Mouse (Mus musculus): Measurements from ENCODE around the gene Rps12-ps3.
A peak's percentile ranks its signal among the peaks of the same experiment; 100 is the strongest.

The Rps12-ps3 gene

GRCm38 (mm10) chr19:59321990-59322389 is at the start of gene Rps12-ps3:
Rps12-ps3 (plus strand) TSS chr19:59322290.
- no peak for DNase-seq

DNA sequence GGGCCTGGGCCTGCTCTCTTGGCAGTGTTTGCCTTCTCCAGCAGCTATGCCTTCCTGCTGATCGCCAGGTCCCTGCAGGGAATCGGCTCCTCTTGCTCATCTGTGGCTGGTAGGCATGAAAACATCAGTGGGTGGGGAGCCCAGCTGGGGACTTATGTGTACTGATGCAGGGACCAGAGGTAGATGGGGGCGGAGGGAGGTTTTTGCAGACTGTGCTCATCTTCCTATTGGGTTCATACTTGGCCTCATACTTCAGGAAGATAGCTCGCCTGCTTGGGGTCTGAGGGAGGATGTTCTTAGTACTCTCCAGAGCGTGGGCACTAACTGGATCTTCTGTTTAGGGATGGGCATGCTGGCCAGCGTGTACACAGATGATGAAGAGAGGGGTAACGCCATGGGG is 48.9 kb upstream of the Rps12-ps3 start:
- DNase-seq, result no peak

GRCm38 (mm10) chr19:59276354-59276753 is 45.7 kb upstream of the Rps12-ps3 start:
- no peak for DNase-seq

- DNase-seq, result no peak
Measured at GRCm38 (mm10) chr19:59280841-59281240, 41.2 kb upstream of the Rps12-ps3 start.

- no peak for DNase-seq
Measured at GRCm38 (mm10) chr19:59282001-59282400, 40.1 kb upstream of the Rps12-ps3 start.

DNA sequence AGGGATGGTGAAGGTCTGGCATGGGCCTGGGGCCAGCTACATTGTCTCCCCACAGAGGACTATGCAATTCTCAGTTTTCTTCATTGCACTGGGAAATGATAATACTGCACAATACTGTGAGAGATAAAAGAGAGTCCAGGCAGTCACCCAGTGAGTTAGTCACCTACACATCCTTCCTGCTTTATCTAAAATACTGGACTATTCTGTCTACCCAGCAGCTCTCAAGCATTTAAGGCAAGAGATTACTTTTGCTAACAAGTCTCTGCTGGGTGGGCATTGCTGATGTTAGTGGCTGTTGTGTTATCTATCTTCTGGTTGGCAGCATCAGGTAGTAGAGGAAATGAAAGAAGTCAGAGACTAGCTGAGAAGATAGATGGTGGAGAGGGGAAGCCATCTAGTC is 33.0 kb upstream of the Rps12-ps3 start:
- DNase-seq, result no peak

- DNase-seq, result no peak
Measured at GRCm38 (mm10) chr19:59289811-59290210, 32.3 kb upstream of the Rps12-ps3 start.

GRCm38 (mm10) chr19:59292183-59292839 is 29.8 kb upstream of the Rps12-ps3 start:
- no peak for DNase-seq

DNA sequence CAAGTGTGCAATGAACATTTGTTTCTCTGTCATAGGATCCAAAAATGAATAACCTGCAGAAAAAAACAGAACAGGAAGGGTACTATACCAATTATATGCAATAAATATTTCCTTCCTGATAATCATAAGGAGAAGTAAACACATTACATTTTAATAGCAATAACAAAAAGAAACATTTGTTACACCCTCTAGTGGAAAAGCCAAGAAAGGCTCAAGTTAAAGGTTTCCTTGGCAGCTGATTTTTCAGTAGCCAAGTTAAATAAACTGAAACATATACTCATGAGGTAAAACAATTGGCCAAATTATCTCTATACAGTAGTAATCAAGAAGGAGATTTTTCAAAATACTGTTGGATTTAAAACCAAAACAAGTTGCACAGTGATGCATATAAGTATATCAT is 6.8 kb upstream of the Rps12-ps3 start:
- DNase-seq, result no peak

DNA sequence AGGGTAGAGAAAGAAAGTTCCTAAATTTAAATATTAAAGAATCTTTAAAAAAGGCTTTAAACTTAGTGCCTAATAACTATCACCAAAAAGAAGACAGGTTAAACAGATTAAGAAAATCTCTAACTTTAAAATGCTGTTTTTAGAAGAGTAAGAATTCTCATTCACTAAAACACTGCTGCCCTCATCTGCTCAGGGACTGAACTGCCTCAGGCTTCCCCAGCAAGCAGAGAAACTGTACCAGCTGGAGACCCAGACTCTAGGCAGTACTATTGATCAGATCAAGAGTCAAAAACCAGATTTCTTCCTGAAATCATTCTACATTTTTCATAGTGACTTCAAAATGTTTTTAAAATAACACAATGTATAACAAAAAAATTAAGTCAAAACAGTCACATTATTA is 5.5 kb upstream of the Rps12-ps3 start:
- DNase-seq, result no peak

DNA sequence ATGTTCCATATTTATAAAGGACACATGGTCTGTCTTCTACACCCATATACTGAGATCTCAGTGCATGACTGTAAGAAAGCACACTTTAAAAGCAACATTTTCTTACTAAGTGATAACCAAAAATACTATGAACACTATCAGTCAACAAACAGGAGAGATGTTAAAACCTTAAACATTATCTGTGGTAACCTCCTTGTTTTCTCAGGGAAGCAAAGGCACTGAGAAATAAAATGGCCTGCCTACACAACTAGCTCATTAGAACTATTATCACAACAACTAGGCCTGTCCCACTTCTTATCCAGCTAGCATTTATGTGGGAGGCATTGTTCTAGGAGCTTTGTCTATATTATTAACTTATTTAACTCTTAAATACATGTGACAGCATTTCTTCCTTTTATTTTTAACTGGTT is 8.7 kb downstream of the Rps12-ps3 start:
- no peak for DNase-seq

GRCm38 (mm10) chr19:59336655-59337054 is 14.6 kb downstream of the Rps12-ps3 start:
- DNase-seq, result no peak

- DNase-seq, result no peak
Measured at GRCm38 (mm10) chr19:59337872-59338681, 16.0 kb downstream of the Rps12-ps3 start.

DNA sequence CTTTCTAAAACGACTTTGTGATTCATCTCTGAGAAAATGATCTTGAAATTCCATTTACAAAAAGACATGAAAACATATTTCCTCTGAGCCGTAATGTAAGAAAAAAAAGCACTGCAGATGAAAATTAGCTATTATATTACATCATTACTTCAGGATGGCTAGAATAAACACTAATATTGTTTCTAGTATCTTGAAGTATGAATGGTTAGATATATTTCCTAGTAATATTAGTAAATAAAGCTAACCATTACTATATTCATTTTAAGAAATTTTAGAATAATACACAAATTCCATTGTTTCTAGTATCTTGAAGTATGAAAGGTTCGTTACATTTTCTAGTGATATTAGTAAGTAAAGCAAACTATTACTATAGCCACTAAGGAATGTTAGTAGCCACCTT is 17.8 kb downstream of the Rps12-ps3 start:
- no peak for DNase-seq

DNA sequence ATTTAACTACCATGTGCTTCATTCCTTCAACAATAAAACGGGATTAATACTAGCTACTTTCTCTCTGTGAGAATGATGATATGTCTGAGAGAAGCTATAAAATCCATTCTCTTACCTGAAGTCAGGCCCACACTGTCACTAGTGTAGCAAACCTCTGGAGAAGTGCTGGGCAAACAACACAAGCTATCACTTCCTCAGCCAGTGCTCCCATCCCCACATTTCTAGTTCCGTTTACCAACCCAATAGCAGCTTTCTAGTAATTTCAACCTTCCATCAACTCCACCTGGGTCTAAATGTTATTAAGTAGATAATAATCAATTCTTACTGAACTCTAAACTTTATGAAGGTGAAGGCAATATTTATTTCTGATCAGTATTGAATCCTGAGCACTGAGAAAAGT is 20.9 kb downstream of the Rps12-ps3 start:
- no peak for DNase-seq

DNA sequence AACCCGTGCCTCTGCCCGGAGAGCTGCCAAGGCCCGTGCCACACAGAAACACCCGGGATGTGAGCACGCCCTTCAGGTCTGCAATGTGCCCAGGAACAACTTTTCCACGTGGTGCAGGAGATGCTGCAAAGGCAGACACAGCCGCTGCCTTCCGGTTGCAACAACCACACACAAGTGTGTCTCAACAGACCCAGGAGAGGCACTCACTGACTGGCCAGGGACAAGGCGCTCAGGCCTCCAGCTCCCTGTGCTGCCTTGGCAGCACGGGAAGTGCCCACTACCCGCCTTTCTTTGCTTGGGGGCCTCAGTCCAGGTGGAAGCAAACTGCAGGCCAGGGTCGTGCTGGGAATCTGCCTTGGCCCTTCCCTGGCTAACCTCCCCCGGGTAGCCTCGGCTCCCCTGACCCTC is 22.2 kb downstream of the Rps12-ps3 start:
- DNase-seq, result peak; percentile 19

- DNase-seq, result peak; percentile 48
Measured at GRCm38 (mm10) chr19:59345081-59345657, 23.1 kb downstream of the Rps12-ps3 start.

DNA sequence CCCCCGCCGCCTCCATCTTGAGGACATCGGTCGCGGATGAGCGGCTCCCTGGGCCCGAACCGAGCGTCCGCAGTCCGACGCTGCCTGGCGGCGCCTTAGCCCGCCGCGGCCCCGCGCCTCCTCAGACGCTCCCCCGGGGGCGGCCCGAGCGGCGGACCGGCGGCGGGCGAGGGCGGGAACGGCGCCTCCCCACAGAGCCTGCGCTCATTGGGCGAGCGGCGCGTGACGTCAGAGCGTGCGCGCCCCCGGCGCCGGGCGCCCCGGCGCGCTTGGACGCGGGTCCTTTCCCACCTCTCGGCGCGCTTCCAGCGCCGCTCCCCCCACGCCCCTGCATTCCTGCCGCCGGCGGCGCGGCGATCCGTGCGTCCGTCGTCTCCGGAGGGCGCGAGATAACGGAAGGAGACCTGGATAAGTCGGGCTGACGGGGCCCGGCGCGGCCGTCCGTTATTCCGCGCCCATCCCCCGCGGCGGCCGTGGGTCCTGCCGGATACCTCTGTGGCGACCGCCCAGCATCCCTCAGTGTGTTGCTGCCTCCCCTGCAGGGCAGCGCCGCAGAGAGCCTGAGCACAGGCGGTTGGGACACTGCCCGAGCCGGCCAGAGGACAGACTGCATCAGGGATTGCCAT is 23.7 kb downstream of the Rps12-ps3 start, which contains the start of gene Pdzd8:
TSS of gene Pdzd8 (minus strand) at position 123 of the 626 bp plus-strand sequence.
- peak; percentile 87 for DNase-seq

- no peak for DNase-seq
Measured at GRCm38 (mm10) chr19:59346325-59346724, 24.2 kb downstream of the Rps12-ps3 start.

DNA sequence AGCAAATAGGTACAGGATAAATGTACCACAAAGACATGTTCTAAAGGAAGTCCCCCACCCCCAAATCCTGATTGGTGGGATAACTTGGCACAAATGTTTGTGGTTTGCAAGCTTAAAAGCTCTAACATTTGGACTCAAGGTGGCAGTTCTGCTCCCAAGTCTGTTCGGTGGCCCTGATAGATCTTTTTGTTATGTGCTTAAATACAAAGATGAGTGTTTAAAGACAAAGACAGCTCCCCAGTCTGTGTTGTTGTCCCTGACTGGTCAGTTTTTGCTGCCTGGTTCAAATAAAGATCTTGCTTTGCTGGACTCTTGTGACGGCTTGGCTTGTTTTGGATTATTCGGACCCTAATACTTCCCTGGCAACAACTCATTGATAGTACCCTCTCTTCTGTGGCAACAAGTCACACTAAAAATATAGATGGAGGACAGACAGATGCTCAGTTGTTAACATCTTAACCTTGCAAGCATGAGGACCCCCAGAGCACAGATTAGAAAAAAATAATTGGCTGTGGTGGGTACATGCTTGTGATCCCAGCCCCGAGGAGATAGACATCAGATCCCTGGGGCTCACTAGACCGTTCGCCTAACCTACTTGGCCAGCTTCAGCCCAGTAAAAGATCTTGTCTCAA is 27.4 kb downstream of the Rps12-ps3 start:
- no peak for DNase-seq

GRCm38 (mm10) chr19:59350273-59350903 is 28.3 kb downstream of the Rps12-ps3 start:
- no peak for DNase-seq

- no peak for DNase-seq
Measured at GRCm38 (mm10) chr19:59351151-59351889, 29.2 kb downstream of the Rps12-ps3 start.
